Mouse (Mus musculus): Measurements from ENCODE around the gene Kcnk10. TPM values are rescaled to one million over a fixed set of nuclear protein-coding genes. Genes with fewer than 3 reads are reported as not detected.

Kcnk10 gene
- polyA plus RNA-seq, 1 experiment from 2014 or later: 0.13 TPM

- H3K27ac ChIP-seq: no peak overlapping the region
- no peak for DNase-seq (ENCODE audit: low spot score)
- 67% methylated on average over 2 of the region's 2 CpGs for WGBS
- H3K4me3 ChIP-seq: no peak overlapping the region
- no peaks in the 10 kb centered on the region for H3K9me3 ChIP-seq (replicated peaks)
- H3K27me3 ChIP-seq (ENCODE audit: low read depth, poor library complexity, severe bottlenecking): no peaks in the 10 kb centered on the region
- peaks cover 19% of the 10 kb centered on the region for H3K4me1 ChIP-seq
- no peaks in the 10 kb centered on the region for H3K36me3 ChIP-seq
These were observed 168.5 kb downstream of the Kcnk10 start for GRCm38 (mm10) chr12:98409580-98409979.

GRCm38 (mm10) chr12:98406598-98406997 is 171.5 kb downstream of the Kcnk10 start:
- WGBS: 20% methylated on average over 1 of the region's 1 CpGs
- Histone ChIP-seq H3K27me3 (ENCODE audit: low read depth, poor library complexity, severe bottlenecking) (no peaks in the 10 kb centered on the region), H3K4me1 (peaks cover 19% of the 10 kb centered on the region), H3K36me3 (no peaks in the 10 kb centered on the region), H3K27ac (no peak overlapping the region), H3K4me3 (no peak overlapping the region), H3K9me3 (replicated peaks) (no peaks in the 10 kb centered on the region)
- DNase-seq (ENCODE audit: low spot score): no peak

- WGBS: 7% methylated on average over 4 of the region's 4 CpGs
- Histone ChIP-seq H3K9me3 (replicated peaks) (no peaks in the 10 kb centered on the region), H3K36me3 (no peaks in the 10 kb centered on the region), H3K4me3 (no peak overlapping the region), H3K27me3 (ENCODE audit: low read depth, poor library complexity, severe bottlenecking) (no peaks in the 10 kb centered on the region), H3K4me1 (peaks cover 19% of the 10 kb centered on the region), H3K27ac (no peak overlapping the region)
- no peak for DNase-seq (ENCODE audit: low spot score)
These were observed 172.0 kb downstream of the Kcnk10 start for GRCm38 (mm10) chr12:98406076-98406475.

- Histone ChIP-seq H3K27ac (no peak overlapping the region), H3K27me3 (ENCODE audit: low read depth, poor library complexity, severe bottlenecking) (no peaks in the 10 kb centered on the region), H3K9me3 (replicated peaks) (no peaks in the 10 kb centered on the region), H3K36me3 (no peaks in the 10 kb centered on the region), H3K4me1 (no peaks in the 10 kb centered on the region), H3K4me3 (no peak overlapping the region)
- DNase-seq (ENCODE audit: low spot score): no peak
- WGBS: 78% methylated on average over 4 of the region's 4 CpGs
These were observed 181.5 kb downstream of the Kcnk10 start for GRCm38 (mm10) chr12:98396586-98396985.

- Histone ChIP-seq H3K9me3 (replicated peaks) (no peaks in the 10 kb centered on the region), H3K27ac (no peak overlapping the region), H3K4me3 (no peak overlapping the region), H3K36me3 (no peaks in the 10 kb centered on the region), H3K27me3 (ENCODE audit: low read depth, poor library complexity, severe bottlenecking) (no peaks in the 10 kb centered on the region), H3K4me1 (no peaks in the 10 kb centered on the region)
- DNase-seq (ENCODE audit: low spot score): no peak
- WGBS: 91% methylated on average over 5 of the region's 5 CpGs
These were observed 184.0 kb downstream of the Kcnk10 start for GRCm38 (mm10) chr12:98394115-98394514.

- Histone ChIP-seq H3K27me3 (ENCODE audit: low read depth, poor library complexity, severe bottlenecking) (no peaks in the 10 kb centered on the region), H3K36me3 (no peaks in the 10 kb centered on the region), H3K4me3 (no peak overlapping the region), H3K27ac (no peak overlapping the region), H3K4me1 (no peaks in the 10 kb centered on the region), H3K9me3 (replicated peaks) (no peaks in the 10 kb centered on the region)
- WGBS: 76% methylated on average over 5 of the region's 5 CpGs
- no peak for DNase-seq (ENCODE audit: low spot score)
These were observed 186.8 kb downstream of the Kcnk10 start for GRCm38 (mm10) chr12:98391347-98391746.

GRCm38 (mm10) chr12:98389618-98390017 is 188.5 kb downstream of the Kcnk10 start:
- H3K4me1 ChIP-seq: no peaks in the 10 kb centered on the region
- no peaks in the 10 kb centered on the region for H3K27me3 ChIP-seq (ENCODE audit: low read depth, poor library complexity, severe bottlenecking)
- H3K4me3 ChIP-seq: no peak overlapping the region
- DNase-seq (ENCODE audit: low spot score): no peak
- no peaks in the 10 kb centered on the region for H3K36me3 ChIP-seq
- no peak overlapping the region for H3K27ac ChIP-seq
- H3K9me3 ChIP-seq (replicated peaks): no peaks in the 10 kb centered on the region
- 93% methylated on average over 4 of the region's 4 CpGs for WGBS

Other genes with a start within 250 kb of the Kcnk10 start
- gene Spata7, start 49.8 kb upstream of the Kcnk10 start, polyA plus RNA-seq (2016; fragmentation: Nextera tagmentation; extraction: Ambion mirVana): 19.5 and 21.4 TPM in 2 replicates
- 5.1 and 6.0 TPM in 2 replicates for gene Ptpn21, start 159.1 kb upstream of the Kcnk10 start, polyA plus RNA-seq (2016; fragmentation: Nextera tagmentation; extraction: Ambion mirVana)
- 127 and 141 TPM in 2 replicates for gene Zc3h14, start 168.7 kb upstream of the Kcnk10 start, polyA plus RNA-seq (2016; fragmentation: Nextera tagmentation; extraction: Ambion mirVana)